Mouse (Mus musculus): ENCODE results near the gene A230050P20Rik.

DNA sequence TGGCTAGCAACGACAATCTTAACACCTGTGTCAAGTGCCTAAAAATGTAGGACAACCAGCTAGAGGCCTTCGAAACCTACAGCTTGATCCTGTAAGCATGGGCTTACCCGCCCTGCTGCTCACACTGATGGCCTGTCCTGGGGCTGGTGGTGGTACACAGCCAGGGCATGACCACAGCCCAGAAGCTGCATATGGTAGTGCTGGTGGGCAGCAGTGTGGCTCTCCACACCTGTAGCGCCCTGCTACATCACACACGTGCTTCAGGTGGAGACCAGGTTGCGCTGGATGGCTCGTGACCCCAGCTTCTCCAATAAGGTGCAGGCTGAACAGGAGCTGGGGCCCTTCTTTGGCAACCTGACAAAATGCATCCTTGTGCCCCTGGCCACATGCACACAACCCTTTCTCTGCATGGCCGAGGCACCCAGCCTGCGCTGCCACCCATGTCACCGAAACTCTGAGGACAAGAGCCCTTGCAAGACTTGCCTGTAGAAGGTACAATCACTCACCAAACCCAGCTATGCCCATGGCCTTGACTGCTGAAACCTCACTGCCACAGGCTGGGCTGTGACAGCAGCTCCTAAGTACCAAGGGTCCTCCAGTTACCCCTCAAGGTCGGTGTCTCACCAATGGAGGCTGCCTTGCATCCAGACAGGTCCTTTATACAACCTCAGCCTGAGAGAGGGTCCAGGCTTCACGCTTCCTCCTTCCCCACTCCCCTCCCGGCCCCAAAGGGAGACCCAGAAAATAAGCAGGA is 25.3 kb downstream of the A230050P20Rik start:
- TF ChIP-seq CTCF (IDR thresholded peaks at IDR 0.05 in 2 of 3, conservative IDR thresholded peaks at IDR 0.05 in 1 of 3; ENCODE audit: control insufficient read depth in 1 of 3, insufficient read depth in 1 of 3, low read depth in 2 of 3, low read length in 3 of 3, poor library complexity in 1 of 3, severe bottlenecking in 1 of 3) (no peak), CHD1 (IDR thresholded peaks at IDR 0.05; ENCODE audit: low read depth, low read length) (no peak), USF1 (IDR thresholded peaks at IDR 0.05; ENCODE audit: low read depth, low read length) (no peak), CHD2 (IDR thresholded peaks at IDR 0.05; ENCODE audit: low read length) (no peak), BHLHE40 (IDR thresholded peaks at IDR 0.05; ENCODE audit: borderline replicate concordance, low read depth, low read length) (no peak), POLR2A (IDR thresholded peaks at IDR 0.05; ENCODE audit: control insufficient read depth in 1 of 2, insufficient read depth in 1 of 2, low read depth in 1 of 2, low read length in 2 of 2, poor library complexity in 1 of 2) (no peak), GATA1 (IDR thresholded peaks at IDR 0.05; ENCODE audit: low read depth, low read length) (no peak), MAFK (IDR thresholded peaks at IDR 0.05; ENCODE audit: borderline replicate concordance, low read depth, low read length) (no peak), MEF2A (IDR thresholded peaks at IDR 0.05; ENCODE audit: extremely low read depth, insufficient replicate concordance, low read depth, low read length, poor library complexity, severe bottlenecking) (no peak), ZC3H11A (IDR thresholded peaks at IDR 0.05; ENCODE audit: low read depth, low read length) (no peak)
